Mouse (Mus musculus) brain, embryonic 14.5 days (tissue): Measurements from ENCODE around the gene Dnhd1.

Experiments used
- CTCF ChIP-seq: fragments of 200-500 bp; IDR thresholded peaks from 2 replicates; pipeline ENCODE4 v1.5.1; 2012; ENCODE audit warnings: inconsistent platforms, mild to moderate bottlenecking, moderate library complexity, borderline replicate concordance; ENCODE audit not compliant: insufficient read depth, insufficient read length; ENCODE audit errors: extremely low read depth
- POLR2A ChIP-seq: fragments of 200-500 bp; IDR thresholded peaks from 2 replicates; pipeline ENCODE4 v1.6.1; 2012; ENCODE audit warnings: mild to moderate bottlenecking, inconsistent platforms, borderline replicate concordance; ENCODE audit not compliant: poor library complexity, insufficient read depth, insufficient read length, severe bottlenecking; ENCODE audit errors: extremely low read depth

DNA sequence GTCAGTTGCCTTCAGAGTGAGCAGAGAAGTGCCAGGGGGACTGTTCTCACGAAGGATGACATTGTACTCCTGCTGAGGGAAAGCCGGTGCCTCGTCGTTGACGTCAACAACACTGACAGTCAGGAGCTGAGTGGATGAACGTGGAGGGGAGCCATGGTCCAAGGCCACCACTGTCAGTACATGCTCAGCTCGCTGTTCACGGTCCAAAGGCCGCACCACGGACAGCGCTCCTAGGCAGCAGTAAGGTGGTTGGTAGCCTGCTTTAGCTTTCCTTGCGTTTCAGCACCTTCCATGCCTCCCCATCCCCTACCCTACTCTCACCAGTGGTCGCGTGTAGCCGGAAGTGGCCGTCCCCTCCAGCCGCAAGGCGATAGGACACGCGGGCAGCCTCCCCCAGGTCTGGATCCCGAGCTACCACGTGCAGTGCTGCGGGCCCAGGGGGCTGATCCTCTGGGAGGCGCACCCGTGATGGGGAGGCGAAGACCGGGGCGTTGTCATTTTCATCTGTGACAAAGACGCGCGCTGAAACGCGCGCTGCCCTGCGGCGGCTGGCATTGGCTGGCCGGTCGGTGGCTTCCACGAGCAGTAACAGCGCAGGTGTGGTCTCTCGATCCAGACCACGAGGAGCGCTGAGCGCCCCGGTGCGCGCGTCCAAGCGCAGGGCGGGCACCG is 111.3 kb downstream of the Dnhd1 start:
- TF ChIP-seq CTCF (no peak), POLR2A (no peak)
